Comparison of ENCODE assay signal across 8 mouse cellular contexts in genomic region chr11:36677321-36678056, GRCm38 (mm10).
DNase-seq lines count a peak whose midpoint lies in the region; ATAC-seq and TF ChIP-seq lines count a peak whose summit lies in the region.

No protein-coding gene starts in this region.

- H3K4me2 ChIP-seq in lung, embryonic 16.5 days (ENCODE audit: low read depth, low read length), result peak overlapping the region; percentile 50
- peak overlapping the region; percentile 77 for H3K4me2 ChIP-seq in heart, postnatal 0 days (ENCODE audit: low read depth, low read length)
- H3K4me2 ChIP-seq in stomach, embryonic 16.5 days (ENCODE audit: low read depth, low read length), result peak overlapping the region; percentile 90

- no peak for TF ChIP-seq EP300 in heart, postnatal 0 days (IDR thresholded peaks at IDR 0.05; ENCODE audit: low read depth)

- no peaks in the 10 kb centered on the region for H3K9me3 ChIP-seq in lung, embryonic 16.5 days (ENCODE audit: control insufficient read depth, low read length)
- no peaks in the 10 kb centered on the region for H3K9me3 ChIP-seq in heart, postnatal 0 days (replicated peaks; ENCODE audit: control insufficient read depth, low read length)
- no peaks in the 10 kb centered on the region for H3K9me3 ChIP-seq in stomach, embryonic 16.5 days (replicated peaks; ENCODE audit: control insufficient read depth, low read length)

- TF ChIP-seq POLR2A in cortical plate, adult 2 months (IDR thresholded peaks at IDR 0.05; ENCODE audit: extremely low read depth, insufficient read depth, low read length), result peak; percentile 68

- no peak for DNase-seq in lung, adult 18-20 months
- DNase-seq in heart, postnatal 0 days (ENCODE audit: low spot score), result peak; percentile 45
- peak; percentile 46 to 60 for DNase-seq in layer of hippocampus, adult 2 months (ENCODE audit: low spot score in 2 of 2)
- DNase-seq in mesoderm, embryonic 11.5 days (ENCODE audit: low read depth, low spot score), result peak; percentile 85
- DNase-seq in adipocyte (ENCODE audit: low spot score), result no peak

- peak overlapping the region; percentile 4; the same call in 1 of the 2 replicates for H3K9ac ChIP-seq in lung, embryonic 16.5 days (ENCODE audit: low read length)
- H3K9ac ChIP-seq in heart, postnatal 0 days (replicated peaks; ENCODE audit: low read depth, low read length), result 0 out of 2 replicates have a peak overlapping the region, but pooled peaks have one; percentile 29
- peak overlapping the region; percentile 63 for H3K9ac ChIP-seq in stomach, embryonic 16.5 days (ENCODE audit: low read length)

- WGBS in lung, embryonic 16.5 days, result under 1% methylated on average over 23 of the region's 23 CpGs
- under 1% methylated on average over 23 of the region's 23 CpGs for WGBS in heart, postnatal 0 days
- WGBS in stomach, embryonic 16.5 days, result under 1% methylated on average over 23 of the region's 23 CpGs

- TF ChIP-seq CTCF in cortical plate, adult 2 months (IDR thresholded peaks at IDR 0.05; ENCODE audit: extremely low read depth, insufficient read depth, low read length), result no peak
- TF ChIP-seq CTCF in heart, postnatal 0 days (IDR thresholded peaks at IDR 0.05; ENCODE audit: low read depth), result no peak
- TF ChIP-seq CTCF in layer of hippocampus, adult 2 months (conservative IDR thresholded peaks at IDR 0.05), result no peak

- peak; percentile 66 for ATAC-seq in lung, embryonic 16.5 days (ENCODE audit: low read depth)
- peak; percentile 64 for ATAC-seq in heart, postnatal 0 days (ENCODE audit: insufficient read depth, low read depth)
- ATAC-seq in stomach, embryonic 16.5 days (ENCODE audit: insufficient read depth, low FRiP score), result peak; percentile 73; the same call in 1 of the 2 replicates

- H3K27me3 ChIP-seq in lung, embryonic 16.5 days (ENCODE audit: control insufficient read depth, insufficient read depth, low read depth, low read length), result peaks cover 10% of the 10 kb centered on the region
- H3K27me3 ChIP-seq in heart, postnatal 0 days (ENCODE audit: control insufficient read depth, insufficient read depth, low read length), result 0 out of 2 replicates have a peak, but pooled peaks cover 11% of the 10 kb centered on the region
- peaks cover 3% of the 10 kb centered on the region; the same call in 1 of the 2 replicates for H3K27me3 ChIP-seq in stomach, embryonic 16.5 days (ENCODE audit: control insufficient read depth, insufficient read depth, low read length)

- no peaks in the 10 kb centered on the region for H3K36me3 ChIP-seq in lung, embryonic 16.5 days (ENCODE audit: control insufficient read depth, insufficient read depth, low read length)
- H3K36me3 ChIP-seq in heart, postnatal 0 days (replicated peaks; ENCODE audit: control insufficient read depth, insufficient read depth, low read length), result no peaks in the 10 kb centered on the region
- H3K36me3 ChIP-seq in stomach, embryonic 16.5 days (ENCODE audit: control insufficient read depth, insufficient read depth, low read length), result no peaks in the 10 kb centered on the region

- no peaks in the 10 kb centered on the region for H3K4me1 ChIP-seq in lung, embryonic 16.5 days (replicated peaks; ENCODE audit: control insufficient read depth, insufficient read depth, low read length)
- peaks cover 3% of the 10 kb centered on the region for H3K4me1 ChIP-seq in cortical plate, adult 2 months (ENCODE audit: control insufficient read depth, insufficient read depth, low read length)
- no peaks in the 10 kb centered on the region for H3K4me1 ChIP-seq in heart, postnatal 0 days (ENCODE audit: control insufficient read depth, insufficient read depth)
- H3K4me1 ChIP-seq in stomach, embryonic 16.5 days (ENCODE audit: control insufficient read depth, insufficient read depth, low read length), result peaks cover 5% of the 10 kb centered on the region; the same call in 1 of the 2 replicates

- H3K4me3 ChIP-seq in lung, embryonic 16.5 days (ENCODE audit: low read length), result peak overlapping the region; percentile 35
- peak overlapping the region; percentile 66 for H3K4me3 ChIP-seq in cortical plate, adult 2 months (ENCODE audit: insufficient read depth, low read length)
- H3K4me3 ChIP-seq in heart, postnatal 0 days (ENCODE audit: low read depth, low read length), result peak overlapping the region; percentile 50
- H3K4me3 ChIP-seq in layer of hippocampus, adult 2 months, result peak overlapping the region; percentile 70
- H3K4me3 ChIP-seq in stomach, embryonic 16.5 days (replicated peaks; ENCODE audit: low read length), result peak overlapping the region; percentile 52

- H3K27ac ChIP-seq in lung, embryonic 16.5 days (ENCODE audit: low read length), result no peak overlapping the region
- H3K27ac ChIP-seq in cortical plate, adult 2 months (ENCODE audit: insufficient read depth, low read length), result peak overlapping the region; percentile 73
- H3K27ac ChIP-seq in heart, postnatal 0 days (ENCODE audit: low read depth), result peak overlapping the region; percentile 16; the same call in 1 of the 2 replicates
- H3K27ac ChIP-seq in layer of hippocampus, adult 2 months, result peak overlapping the region; percentile 89
- no peak overlapping the region for H3K27ac ChIP-seq in stomach, embryonic 16.5 days (ENCODE audit: low read length)

Comparison
In these comparisons a context has a peak if more than half of its experiments do, and no peak if none do; other contexts are left out.
1. H3K27ac ChIP-seq: peak in cortical plate, adult 2 months (single experiment), heart, postnatal 0 days (single experiment) and layer of hippocampus, adult 2 months (single experiment); none in lung, embryonic 16.5 days (single experiment) and stomach, embryonic 16.5 days (single experiment).
2. H3K9ac ChIP-seq: peak in every context shown above with its lines; median percentile 63 in stomach, embryonic 16.5 days; 29 in heart, postnatal 0 days; 4 in lung, embryonic 16.5 days.
3. DNase-seq: peak in heart, postnatal 0 days (single experiment), layer of hippocampus, adult 2 months (2 of 2) and mesoderm, embryonic 11.5 days (single experiment); none in lung, adult 18-20 months (0 of 2) and adipocyte (single experiment).
4. Peak in every context shown above with its lines, with median percentiles within 50 percentile points of each other: ATAC-seq, H3K4me2 ChIP-seq and H3K4me3 ChIP-seq.